Mouse (Mus musculus): Measurements from ENCODE around the gene Gm9837. TPM values are rescaled to one million over a fixed set of nuclear protein-coding genes. Genes with fewer than 3 reads are reported as not detected.

Gm9837 gene
- polyA plus RNA-seq, 1 experiment from 2014 or later, result not detected

DNA sequence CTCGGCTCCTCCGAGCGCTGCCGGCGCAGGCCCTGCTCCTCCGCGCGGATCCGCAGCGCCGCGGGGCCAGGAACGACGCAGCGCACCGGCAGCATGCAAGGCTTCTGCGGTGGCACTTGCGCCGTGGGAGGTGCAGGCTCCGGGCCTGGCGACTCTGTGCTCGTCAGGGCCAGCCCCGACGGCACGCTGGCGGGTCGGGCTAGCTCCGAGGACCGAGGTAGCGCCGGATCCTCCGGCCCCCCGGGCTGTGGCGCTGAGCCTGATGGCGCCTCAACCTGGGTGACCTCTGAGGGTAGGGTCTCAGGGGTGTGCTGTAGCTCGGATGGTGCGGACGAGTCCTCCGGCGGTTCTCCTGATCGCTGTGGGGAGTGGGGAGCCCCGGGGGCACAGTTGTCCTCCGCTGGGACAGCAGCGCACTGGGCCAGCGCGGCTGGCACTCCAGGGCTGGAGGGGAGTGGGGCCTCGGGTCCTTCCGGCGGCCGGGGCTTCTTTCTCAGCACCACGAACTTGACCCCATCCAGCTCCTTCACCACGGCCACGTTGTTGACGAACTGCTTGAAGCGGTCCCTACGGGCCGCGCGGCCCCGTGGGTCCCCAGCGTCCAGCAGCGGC is 9.0 kb upstream of the Gm9837 start:
- Histone ChIP-seq H3K27ac (ENCODE audit: low read depth, low read length) (no peak overlapping the region), H3K4me1 (ENCODE audit: control insufficient read depth, insufficient read depth, low read depth, low read length) (peaks cover 15% of the 10 kb centered on the region), H3K4me2 (ENCODE audit: low read length) (peak overlapping the region; percentile 85), H3K36me3 (ENCODE audit: control insufficient read depth, insufficient read depth, low read length) (no peaks in the 10 kb centered on the region), H3K27me3 (replicated peaks; ENCODE audit: control insufficient read depth, insufficient read depth, low read length) (peaks cover 40% of the 10 kb centered on the region), H3K9me3 (ENCODE audit: control insufficient read depth, low read length) (no peaks in the 10 kb centered on the region), H3K4me3 (ENCODE audit: low read length) (peak overlapping the region; percentile 58), H3K9ac (ENCODE audit: low read depth, low read length) (peak overlapping the region; percentile 54)
- ATAC-seq, result peak; percentile 57
- 1% methylated on average over 62 of the region's 62 CpGs for WGBS

DNA sequence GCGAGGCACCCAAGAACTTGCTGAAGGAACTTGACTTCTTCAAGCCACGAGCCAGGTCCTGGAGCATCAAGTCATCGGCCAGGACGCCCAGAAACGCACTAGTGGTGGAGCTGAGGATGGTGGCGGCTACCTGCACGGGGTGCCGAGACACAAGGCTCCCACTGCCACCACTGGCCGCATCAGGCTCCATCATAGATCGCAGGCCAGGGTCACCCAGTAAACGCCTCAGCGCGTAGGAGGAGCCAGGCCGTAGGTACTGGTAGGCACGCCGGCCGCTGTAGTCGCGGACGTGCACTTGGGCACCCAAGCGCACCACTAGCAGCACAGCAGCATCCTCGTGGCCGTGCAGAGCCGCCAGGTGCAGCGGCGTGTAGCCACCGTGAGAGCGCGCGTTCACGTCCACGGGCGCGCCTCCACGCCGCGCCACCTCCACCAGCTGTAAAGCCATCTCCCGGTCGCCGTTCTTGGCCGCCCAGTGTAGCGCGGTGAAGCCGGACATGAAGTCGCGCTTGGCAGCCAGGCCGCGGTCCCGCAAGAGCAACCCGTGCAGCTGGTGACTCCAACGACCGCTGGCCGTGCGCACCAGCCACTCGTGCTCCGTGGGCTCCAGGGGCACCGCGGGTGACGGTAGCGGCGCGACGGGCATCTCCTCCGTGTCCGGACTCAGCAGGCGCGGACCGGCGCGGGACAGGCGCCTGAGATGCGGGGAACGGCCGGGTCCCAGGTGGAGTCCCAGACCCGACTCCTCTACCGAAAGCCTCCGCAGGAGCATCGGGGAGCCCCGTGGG is 8.3 kb upstream of the Gm9837 start:
- H3K27ac ChIP-seq (ENCODE audit: low read depth, low read length), result no peak overlapping the region
- ATAC-seq, result peak; percentile 53
- H3K4me2 ChIP-seq (ENCODE audit: low read length), result peak overlapping the region; percentile 85
- H3K4me3 ChIP-seq (ENCODE audit: low read length), result peak overlapping the region; percentile 58
- H3K36me3 ChIP-seq (ENCODE audit: control insufficient read depth, insufficient read depth, low read length), result no peaks in the 10 kb centered on the region
- WGBS, result 6% methylated on average over 69 of the region's 79 CpGs
- H3K9me3 ChIP-seq (ENCODE audit: control insufficient read depth, low read length), result no peaks in the 10 kb centered on the region
- peak overlapping the region; percentile 54 for H3K9ac ChIP-seq (ENCODE audit: low read depth, low read length)
- peaks cover 38% of the 10 kb centered on the region for H3K27me3 ChIP-seq (replicated peaks; ENCODE audit: control insufficient read depth, insufficient read depth, low read length)
- H3K4me1 ChIP-seq (ENCODE audit: control insufficient read depth, insufficient read depth, low read depth, low read length), result peaks cover 15% of the 10 kb centered on the region

GRCm38 (mm10) chr11:53477833-53478232 is 7.6 kb upstream of the Gm9837 start:
- no peaks in the 10 kb centered on the region for H3K36me3 ChIP-seq (ENCODE audit: control insufficient read depth, insufficient read depth, low read length)
- H3K27ac ChIP-seq (ENCODE audit: low read depth, low read length), result no peak overlapping the region
- ATAC-seq, result no peak
- H3K4me3 ChIP-seq (ENCODE audit: low read length), result no peak overlapping the region
- H3K4me1 ChIP-seq (ENCODE audit: control insufficient read depth, insufficient read depth, low read depth, low read length), result peaks cover 15% of the 10 kb centered on the region
- no peak overlapping the region for H3K4me2 ChIP-seq (ENCODE audit: low read length)
- peaks cover 34% of the 10 kb centered on the region for H3K27me3 ChIP-seq (replicated peaks; ENCODE audit: control insufficient read depth, insufficient read depth, low read length)
- no peak overlapping the region for H3K9ac ChIP-seq (ENCODE audit: low read depth, low read length)
- H3K9me3 ChIP-seq (ENCODE audit: control insufficient read depth, low read length), result no peaks in the 10 kb centered on the region
- WGBS, result 42% methylated on average over 7 of the region's 7 CpGs

GRCm38 (mm10) chr11:53475620-53476019 is 5.3 kb upstream of the Gm9837 start:
- no peak for ATAC-seq
- Histone ChIP-seq H3K9ac (ENCODE audit: low read depth, low read length) (no peak overlapping the region; the same call in 1 of the 2 replicates), H3K27ac (ENCODE audit: low read depth, low read length) (no peak overlapping the region), H3K27me3 (replicated peaks; ENCODE audit: control insufficient read depth, insufficient read depth, low read length) (peaks cover 27% of the 10 kb centered on the region), H3K4me3 (ENCODE audit: low read length) (no peak overlapping the region), H3K9me3 (ENCODE audit: control insufficient read depth, low read length) (no peaks in the 10 kb centered on the region), H3K4me2 (ENCODE audit: low read length) (peak overlapping the region; percentile 43), H3K4me1 (ENCODE audit: control insufficient read depth, insufficient read depth, low read depth, low read length) (peaks cover 17% of the 10 kb centered on the region), H3K36me3 (ENCODE audit: control insufficient read depth, insufficient read depth, low read length) (no peaks in the 10 kb centered on the region)
- 13% methylated on average over 8 of the region's 8 CpGs for WGBS

- Histone ChIP-seq H3K4me3 (ENCODE audit: low read length) (no peak overlapping the region), H3K9me3 (ENCODE audit: control insufficient read depth, low read length) (no peaks in the 10 kb centered on the region), H3K9ac (ENCODE audit: low read depth, low read length) (no peak overlapping the region), H3K36me3 (ENCODE audit: control insufficient read depth, insufficient read depth, low read length) (no peaks in the 10 kb centered on the region), H3K27ac (ENCODE audit: low read depth, low read length) (no peak overlapping the region), H3K4me1 (ENCODE audit: control insufficient read depth, insufficient read depth, low read depth, low read length) (peaks cover 14% of the 10 kb centered on the region), H3K4me2 (ENCODE audit: low read length) (no peak overlapping the region), H3K27me3 (replicated peaks; ENCODE audit: control insufficient read depth, insufficient read depth, low read length) (peaks cover 5% of the 10 kb centered on the region; the same call in 1 of the 2 replicates)
- 88% methylated on average over 3 of the region's 3 CpGs for WGBS
- no peak for ATAC-seq
Observed at GRCm38 (mm10) chr11:53472709-53473108, 2.4 kb upstream of the Gm9837 start.

DNA sequence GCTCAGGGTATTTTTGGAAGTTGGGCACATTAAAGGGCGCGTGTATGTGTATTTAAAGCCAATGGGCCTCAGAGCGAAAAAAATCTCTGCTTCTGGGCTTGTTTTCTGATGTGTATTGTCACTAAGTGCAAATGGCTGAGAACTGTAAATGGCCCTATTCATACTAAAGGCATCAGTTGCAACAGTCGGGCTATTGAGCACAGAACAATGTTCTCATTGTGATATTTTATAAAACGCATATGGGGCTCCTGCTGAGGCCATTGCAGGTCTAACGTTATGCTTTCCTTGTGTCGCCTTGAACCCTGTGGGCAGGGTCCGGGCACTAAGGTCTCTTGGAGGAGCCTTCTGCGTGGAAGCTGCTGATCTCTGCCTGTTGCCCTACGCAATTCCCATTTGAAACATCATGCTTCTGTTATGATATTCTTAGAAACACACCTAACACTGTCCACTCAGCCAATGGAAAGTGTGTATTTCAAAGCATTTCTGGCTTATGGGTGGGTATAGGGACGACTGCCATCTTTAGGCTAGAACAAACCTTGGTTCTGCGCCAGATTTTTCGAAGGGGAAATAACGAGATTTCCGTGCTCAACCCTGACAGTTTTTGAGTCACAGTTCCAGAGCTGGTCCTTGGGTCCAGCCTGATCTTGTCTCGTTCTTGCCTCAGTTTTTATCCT is 848 bp downstream of the Gm9837 start:
- ATAC-seq, result 0 out of 2 replicates have a peak, but pooled peaks have one; percentile 3
- 25% methylated on average over 16 of the region's 16 CpGs for WGBS
- H3K27me3 ChIP-seq (replicated peaks; ENCODE audit: control insufficient read depth, insufficient read depth, low read length), result peaks cover 30% of the 10 kb centered on the region

GRCm38 (mm10) chr11:53466231-53466971 is 3.9 kb downstream of the Gm9837 start:
- ATAC-seq, result peak; percentile 74
- Histone ChIP-seq H3K36me3 (ENCODE audit: control insufficient read depth, insufficient read depth, low read length) (no peaks in the 10 kb centered on the region), H3K4me2 (ENCODE audit: low read length) (peak overlapping the region; percentile 64), H3K4me3 (ENCODE audit: low read length) (peak overlapping the region; percentile 41), H3K27me3 (replicated peaks; ENCODE audit: control insufficient read depth, insufficient read depth, low read length) (peaks cover 55% of the 10 kb centered on the region), H3K9ac (ENCODE audit: low read depth, low read length) (peak overlapping the region; percentile 69), H3K9me3 (ENCODE audit: control insufficient read depth, low read length) (no peaks in the 10 kb centered on the region), H3K27ac (ENCODE audit: low read depth, low read length) (no peak overlapping the region), H3K4me1 (ENCODE audit: control insufficient read depth, insufficient read depth, low read depth, low read length) (peaks cover 31% of the 10 kb centered on the region)
- WGBS, result 7% methylated on average over 40 of the region's 40 CpGs

More for the DNA sequence above, 848 bp downstream of the Gm9837 start:
- Histone ChIP-seq H3K4me3 (ENCODE audit: low read length) (no peak overlapping the region; the same call in none of the 2 replicates), H3K27ac (ENCODE audit: low read depth, low read length) (no peak overlapping the region; the same call in 1 of the 2 replicates), H3K9ac (ENCODE audit: low read depth, low read length) (no peak overlapping the region; the same call in 1 of the 2 replicates), H3K9me3 (ENCODE audit: control insufficient read depth, low read length) (no peaks in the 10 kb centered on the region), H3K4me1 (ENCODE audit: control insufficient read depth, insufficient read depth, low read depth, low read length) (peaks cover 22% of the 10 kb centered on the region), H3K4me2 (ENCODE audit: low read length) (peak overlapping the region; percentile 59), H3K36me3 (ENCODE audit: control insufficient read depth, insufficient read depth, low read length) (no peaks in the 10 kb centered on the region)

DNA sequence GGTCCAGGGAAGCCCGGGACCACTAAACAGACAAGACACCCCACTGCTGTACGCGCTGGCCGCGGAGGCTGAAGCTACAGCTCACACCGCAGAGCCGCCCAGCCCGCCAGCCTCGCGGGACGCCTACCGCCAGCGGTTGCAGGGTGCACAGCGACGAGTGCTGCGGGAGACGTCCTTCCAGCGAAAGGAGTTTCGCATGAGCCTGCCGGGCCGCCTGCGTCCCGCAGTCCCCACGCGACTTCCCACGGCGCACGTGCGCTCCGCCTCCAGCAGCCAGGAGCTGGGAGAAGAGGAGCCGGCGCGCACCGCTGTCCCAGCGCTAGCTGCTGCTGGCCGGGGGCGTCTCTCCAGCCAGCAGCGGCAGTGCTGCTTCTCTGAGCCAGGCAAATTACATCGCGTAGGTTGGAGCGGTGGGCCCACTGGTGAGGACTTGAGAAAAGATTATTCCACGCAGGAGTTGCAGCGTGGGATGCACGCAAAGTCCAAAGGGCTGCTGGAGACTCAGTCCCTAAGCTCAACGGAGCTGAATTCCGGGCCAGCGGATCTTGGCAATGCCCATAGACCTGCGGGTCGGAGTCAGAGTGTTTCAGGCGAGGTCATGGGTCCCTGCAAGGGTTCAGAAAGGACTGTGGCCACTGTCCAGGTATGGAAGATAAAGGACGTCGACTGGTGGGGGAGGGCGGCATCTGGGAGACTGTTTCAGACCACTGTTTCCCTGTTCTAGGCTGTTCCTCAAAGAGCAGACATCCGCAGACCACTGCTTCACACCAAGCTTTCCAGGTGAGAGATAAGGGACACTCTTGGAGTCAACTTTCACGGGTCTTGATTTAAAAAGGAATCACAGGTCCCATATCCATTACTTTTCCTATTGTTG is 6.5 kb downstream of the Gm9837 start:
- Histone ChIP-seq H3K4me2 (ENCODE audit: low read length) (peak overlapping the region; percentile 93), H3K4me3 (ENCODE audit: low read length) (peak overlapping the region; percentile 46), H3K9ac (ENCODE audit: low read depth, low read length) (peak overlapping the region; percentile 54), H3K36me3 (ENCODE audit: control insufficient read depth, insufficient read depth, low read length) (no peaks in the 10 kb centered on the region), H3K9me3 (ENCODE audit: control insufficient read depth, low read length) (no peaks in the 10 kb centered on the region), H3K4me1 (ENCODE audit: control insufficient read depth, insufficient read depth, low read depth, low read length) (peaks cover 17% of the 10 kb centered on the region), H3K27ac (ENCODE audit: low read depth, low read length) (no peak overlapping the region), H3K27me3 (replicated peaks; ENCODE audit: control insufficient read depth, insufficient read depth, low read length) (peaks cover 62% of the 10 kb centered on the region)
- no peak for ATAC-seq
- 8% methylated on average over 55 of the region's 55 CpGs for WGBS
